Mouse (Mus musculus) olfactory bulb, adult 2 months (tissue): ENCODE measurements around the gene Stk10.

Experiments used
- CTCF ChIP-seq: fragments of 200-500 bp; IDR thresholded peaks from 2 replicates; pipeline ENCODE4 v1.5.1; 2012; ENCODE audit warnings: low read depth, mild to moderate bottlenecking, low read length, moderate library complexity; ENCODE audit not compliant: insufficient read depth
- POLR2A ChIP-seq: fragments of 200-500 bp; IDR thresholded peaks from 2 replicates; pipeline ENCODE4 v1.6.1; 2012; ENCODE audit warnings: mild to moderate bottlenecking, low read depth, low read length, moderate library complexity; ENCODE audit not compliant: insufficient read depth

GRCm38 (mm10) chr11:32533482-32534261 is 567 bp downstream of the Stk10 start:
- TF ChIP-seq CTCF (no peak), POLR2A (no peak)
